Mouse (Mus musculus) ES-E14 (cell line): ENCODE data around the gene Amz2. TPM values are rescaled to one million over a fixed set of nuclear protein-coding genes. Genes with fewer than 3 reads are reported as not detected.

ENCODE experiments used
- DNase-seq: peaks from one replicate; pipeline ENCODE4 v3.0.0-alpha.2; 2013; ENCODE audit warnings: low read depth, low spot score
- H3K27ac ChIP-seq: 2 replicates; pipeline ENCODE4 v1.5.1; 2012; ENCODE audit warnings: low read depth, mild to moderate bottlenecking, low read length, moderate library complexity, mixed read lengths; ENCODE audit not compliant: poor library complexity, insufficient read depth, severe bottlenecking
- H3K36me3 ChIP-seq: 2 replicates; pipeline ENCODE4 v1.6.1; 2012; ENCODE audit warnings: mild to moderate bottlenecking, low read length, moderate library complexity, mixed read lengths; ENCODE audit not compliant: control insufficient read depth, poor library complexity, insufficient read depth, severe bottlenecking
- H3K4me1 ChIP-seq, 2 experiments: fragments of 150-350 bp in 1 of 2; sonication (generic) in 1 of 2; 2 replicates each; pipeline ENCODE4 v1.6.1; 2012; ENCODE audit warnings: low read length in 2 of 2, mild to moderate bottlenecking in 1 of 2, mixed read lengths in 1 of 2; ENCODE audit not compliant: control insufficient read depth in 2 of 2, insufficient read depth in 2 of 2, poor library complexity in 1 of 2
- H3K4me3 ChIP-seq, 2 experiments: fragments of 150-350 bp in 1 of 2; sonication (generic) in 1 of 2; 2 replicates each; pipeline ENCODE4 v1.5.1; 2012; ENCODE audit warnings: low read length in 2 of 2, low read depth in 1 of 2, mild to moderate bottlenecking in 1 of 2, mixed read lengths in 1 of 2; ENCODE audit not compliant: insufficient read depth in 1 of 2, poor library complexity in 1 of 2, severe bottlenecking in 1 of 2
- H3K9ac ChIP-seq: 2 replicates; pipeline ENCODE4 v1.6.1; 2012; ENCODE audit warnings: low read depth, mild to moderate bottlenecking, low read length, mixed read lengths; ENCODE audit not compliant: poor library complexity, insufficient read depth, severe bottlenecking
- H3K9me3 ChIP-seq: fragments of 150-350 bp; sonication (generic); 2 replicates; pipeline ENCODE4 v1.6.1; 2012; ENCODE audit warnings: low read depth, mild to moderate bottlenecking, low read length; ENCODE audit not compliant: control insufficient read depth, insufficient read depth
- CHD2 ChIP-seq: IDR thresholded peaks from 2 replicates; pipeline ENCODE4 v1.6.1; 2014; ENCODE audit warnings: mild to moderate bottlenecking, low read depth, low read length, inconsistent platforms
- HCFC1 ChIP-seq: IDR thresholded peaks from 2 replicates; pipeline ENCODE4 v1.6.1; 2012; ENCODE audit warnings: low read length, inconsistent platforms, borderline replicate concordance; ENCODE audit not compliant: insufficient read depth
- MAFK ChIP-seq: IDR thresholded peaks from 2 replicates; pipeline ENCODE4 v1.6.1; 2014; ENCODE audit warnings: mild to moderate bottlenecking, low read depth, low read length, inconsistent platforms; ENCODE audit not compliant: insufficient read depth
- ZC3H11A ChIP-seq: IDR thresholded peaks from 2 replicates; pipeline ENCODE4 v1.6.1; 2012; ENCODE audit warnings: low read depth, mild to moderate bottlenecking, inconsistent platforms, low read length, borderline replicate concordance
- ZNF384 ChIP-seq: IDR thresholded peaks from 2 replicates; pipeline ENCODE4 v1.6.1; 2012; ENCODE audit warnings: low read depth, low read length, inconsistent platforms
- in situ Hi-C, 2 experiments: fragments of 600-800 bp; cut with MboI; formaldehyde crosslinking; loops; one replicate each; pipeline ENCODE4 v1.15.1; 2025; ENCODE audit warnings: low sequenced_read_pairs in 2 of 2, inconsistent platforms in 1 of 2; ENCODE audit not compliant: unreplicated experiment in 2 of 2
- total RNA-seq: library from RNA; depleted of rRNA; stranded (reverse); fragments of 300-350 nt; gene quantifications from 2 replicates; pipeline ENCODE4 v1.2.3, GENCODE M21; 2012

The Amz2 gene
- total RNA-seq, 1 experiment: 20.1 TPM

DNA sequence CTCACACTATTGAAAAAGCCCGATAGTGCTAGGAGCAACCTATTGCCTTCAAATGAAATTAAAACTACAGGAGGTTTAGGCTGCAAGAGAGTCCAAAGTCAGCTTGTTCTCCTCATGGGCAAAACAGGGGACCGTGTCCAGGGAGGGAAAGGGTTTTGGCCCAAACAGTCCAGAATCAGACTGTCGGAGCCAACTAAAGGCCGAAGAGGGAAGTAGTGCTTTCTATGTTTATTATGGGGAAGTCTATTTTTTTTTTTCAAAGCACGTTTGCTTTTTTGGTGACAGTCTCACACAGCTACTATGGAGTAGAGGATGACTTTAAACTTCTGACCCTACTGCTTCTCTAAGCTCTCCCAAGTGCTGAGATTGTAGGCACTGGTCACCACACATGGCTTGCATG lies 42.4 kb downstream of the Amz2 start:
- in situ Hi-C loops: no loop called here
- H3K4me3 ChIP-seq: no peak overlapping the region
- no peaks in the 10 kb centered on the region for H3K9me3 ChIP-seq
- H3K9ac ChIP-seq: no peak overlapping the region
- TF ChIP-seq CHD2 (no peak), ZNF384 (no peak), ZC3H11A (no peak), HCFC1 (no peak), MAFK (no peak)
- H3K36me3 ChIP-seq: peaks cover 5% of the 10 kb centered on the region; the same call in 1 of the 2 replicates
- H3K27ac ChIP-seq: no peak overlapping the region
- DNase-seq: no peak
- peaks cover 0 to 3% of the 10 kb centered on the region in 2 experiments; a peak in 1 of 4 replicates for H3K4me1 ChIP-seq

DNA sequence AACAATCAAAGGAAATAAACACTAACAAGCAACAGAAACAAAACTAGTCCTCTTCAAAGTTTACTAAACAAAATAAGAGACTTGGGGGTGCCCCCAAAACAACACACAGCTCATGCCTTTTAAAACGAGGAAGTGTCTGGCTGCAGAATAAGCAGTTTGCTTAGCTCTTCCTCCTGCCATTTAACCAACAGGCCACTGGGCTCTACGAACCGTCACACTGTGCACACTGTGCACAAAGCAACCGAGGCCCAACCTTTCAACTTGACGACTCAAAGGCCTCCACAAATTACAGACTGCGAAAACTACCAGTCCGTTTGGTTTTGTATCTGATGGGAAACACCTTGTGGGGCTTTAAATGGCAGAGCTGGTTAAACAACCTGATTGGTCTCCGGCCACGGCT lies 44.4 kb downstream of the Amz2 start:
- TF ChIP-seq MAFK: no peak
- Histone ChIP-seq H3K27ac (no peak overlapping the region), H3K4me3 (no peak overlapping the region), H3K9ac (no peak overlapping the region), H3K9me3 (no peaks in the 10 kb centered on the region), H3K4me1 (peaks cover 0 to 7% of the 10 kb centered on the region in 2 experiments; a peak in 1 of 4 replicates), H3K36me3 (peaks cover 5% of the 10 kb centered on the region; the same call in 1 of the 2 replicates)
- in situ Hi-C loops: no loop called here
- DNase-seq: no peak

DNA sequence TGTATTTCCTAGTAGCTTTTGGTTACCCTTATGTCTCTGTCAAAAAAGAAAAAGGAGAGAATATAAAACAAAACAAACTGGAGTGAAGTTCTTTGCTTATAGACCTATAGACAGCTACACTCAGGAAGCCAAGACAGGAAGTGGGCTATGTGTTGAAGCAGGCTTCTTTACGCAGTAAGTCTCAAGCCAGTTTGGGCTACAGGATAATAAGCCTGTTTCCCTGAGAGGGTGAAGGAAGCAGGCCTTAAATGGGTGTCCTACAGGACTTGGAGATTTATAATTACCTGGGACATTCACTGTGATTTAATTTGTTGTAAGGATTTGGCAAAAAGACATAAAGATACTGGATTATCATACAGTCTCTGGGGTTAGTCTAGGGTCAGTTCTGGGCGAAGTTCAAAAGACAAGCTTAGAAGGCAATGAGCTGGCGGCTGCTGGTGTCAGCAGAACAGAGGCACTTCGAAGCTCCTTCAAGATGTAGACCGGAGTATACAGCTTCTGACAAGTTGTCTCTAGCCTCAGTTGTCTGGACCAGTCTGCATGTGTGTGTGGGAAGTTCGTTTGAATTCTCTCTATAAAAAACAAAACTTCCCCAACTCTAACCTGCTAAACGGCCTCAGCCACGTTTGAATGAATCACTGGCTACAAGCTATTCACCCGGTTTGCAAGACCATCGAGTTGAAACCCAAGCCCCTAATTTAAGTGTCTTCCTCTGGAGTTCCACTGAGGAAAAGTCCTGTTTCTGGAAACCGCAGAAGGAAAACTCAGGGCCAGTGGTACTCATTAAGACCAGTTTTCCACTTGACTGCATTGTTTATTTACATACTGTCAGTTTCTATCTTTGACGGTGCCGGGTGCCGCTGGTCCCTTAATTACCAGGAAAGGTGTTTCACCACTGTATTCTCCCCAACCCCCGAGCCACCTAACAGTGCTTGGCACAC lies 45.4 kb downstream of the Amz2 start:
- no peak for TF ChIP-seq ZC3H11A
- TF ChIP-seq MAFK: no peak
- no peak for TF ChIP-seq CHD2
- no peak for TF ChIP-seq ZNF384
- TF ChIP-seq HCFC1: no peak
- in situ Hi-C loops: no loop called here
- DNase-seq: no peak
- H3K36me3 ChIP-seq: peaks cover 5% of the 10 kb centered on the region; the same call in 1 of the 2 replicates
- H3K9ac ChIP-seq: no peak overlapping the region
- H3K9me3 ChIP-seq: no peaks in the 10 kb centered on the region
- H3K4me3 ChIP-seq: peak overlapping the region in 1 of 2 experiments; percentile 97; a peak in 2 of 4 replicates
- H3K27ac ChIP-seq: no peak overlapping the region
- H3K4me1 ChIP-seq: peaks cover 0 to 10% of the 10 kb centered on the region in 2 experiments; a peak in 1 of 4 replicates

DNA sequence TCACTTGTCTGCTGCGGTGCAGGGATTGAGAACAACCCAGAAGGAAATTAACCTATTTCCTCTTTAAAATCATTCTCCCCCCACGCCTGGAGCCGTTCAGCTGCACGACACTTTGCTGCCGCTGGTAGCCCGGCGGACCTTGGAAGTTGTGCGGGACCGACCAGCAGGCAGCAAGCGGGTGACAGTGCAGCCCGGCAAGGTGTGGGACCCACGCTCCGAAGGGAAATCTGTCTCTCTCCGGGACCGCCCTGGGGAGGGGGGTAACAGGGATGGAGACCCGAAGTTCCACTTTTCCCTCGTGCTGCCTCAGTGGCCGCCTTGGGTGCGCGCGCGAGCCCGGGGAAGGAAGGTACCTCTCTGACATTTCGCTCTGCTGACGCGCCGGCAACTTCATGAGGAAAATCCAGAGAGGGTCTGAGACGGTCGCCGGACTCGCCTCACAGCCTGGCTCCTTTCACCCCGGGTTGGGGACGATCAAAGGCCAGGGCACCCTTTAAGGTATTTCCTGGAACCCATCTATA lies 46.5 kb downstream of the Amz2 start:
- no peak for DNase-seq
- no peaks in the 10 kb centered on the region; the same call in 1 of the 2 replicates for H3K36me3 ChIP-seq
- in situ Hi-C loops: no loop called here
- no peaks in the 10 kb centered on the region for H3K9me3 ChIP-seq
- H3K4me3 ChIP-seq: peak overlapping the region; percentile 83 to 97
- peak overlapping the region; percentile 89 for H3K9ac ChIP-seq
- peaks cover 2 to 16% of the 10 kb centered on the region in 2 experiments; a peak in 1 of 4 replicates for H3K4me1 ChIP-seq
- H3K27ac ChIP-seq: no peak overlapping the region
- TF ChIP-seq CHD2 (no peak), ZC3H11A (no peak), HCFC1 (no peak), ZNF384 (no peak), MAFK (no peak)
